Mouse (Mus musculus) heart, embryonic 15.5 days (tissue): Measurements from ENCODE around the gene Tceal3. TPM values are rescaled to one million over a fixed set of nuclear protein-coding genes. Genes with fewer than 3 reads are reported as not detected.
"Not testable (repeated sequence)": the region's sequence is repeated elsewhere in the genome, so short reads cannot be mapped to it uniquely, and the experiment has no call there.

ENCODE experiments used
- ATAC-seq: fragments of 200-750 bp; cut with Nextera tagmentation; replicated peaks from 2 replicates; pipeline ENCODE4 v1.8.0; 2017; ENCODE audit warnings: low read depth, moderate TSS enrichment; ENCODE audit not compliant: insufficient number of reproducible peaks, insufficient read depth, low FRiP score
- H3K27ac ChIP-seq: fragments of 300-500 bp; sonication (generic); 2 replicates; pipeline ENCODE4 v1.5.1; 2015; ENCODE audit warnings: mild to moderate bottlenecking, inconsistent platforms
- H3K27me3 ChIP-seq: fragments of 300-500 bp; sonication (generic); 2 replicates; pipeline ENCODE4 v1.6.1; 2015; ENCODE audit warnings: inconsistent platforms
- H3K36me3 ChIP-seq: fragments of 300-500 bp; sonication (generic); 2 replicates; pipeline ENCODE4 v1.6.1; 2015; ENCODE audit warnings: mild to moderate bottlenecking, inconsistent platforms
- H3K4me1 ChIP-seq: fragments of 300-500 bp; sonication (generic); replicated peaks from 2 replicates; pipeline ENCODE4 v1.6.1; 2015; ENCODE audit warnings: inconsistent platforms
- H3K4me2 ChIP-seq: fragments of 300-500 bp; sonication (generic); 2 replicates; pipeline ENCODE4 v1.6.1; 2015; ENCODE audit warnings: inconsistent platforms, mild to moderate bottlenecking, moderate library complexity
- H3K4me3 ChIP-seq: fragments of 300-500 bp; sonication (generic); 2 replicates; pipeline ENCODE4 v1.5.1; 2015; ENCODE audit warnings: mild to moderate bottlenecking, inconsistent platforms
- H3K9ac ChIP-seq: fragments of 300-500 bp; sonication (generic); 2 replicates; pipeline ENCODE4 v1.6.1; 2015; ENCODE audit warnings: mild to moderate bottlenecking, inconsistent platforms
- H3K9me3 ChIP-seq: fragments of 300-500 bp; sonication (generic); replicated peaks from 2 replicates; pipeline ENCODE4 v1.6.1; 2016; ENCODE audit warnings: inconsistent platforms
- WGBS: fragments of 180-500 bp; shearing (Covaris S2); methylation state at CpG from one replicate; pipeline ENCODE4 v1.1.7; 2015; ENCODE audit warnings: mixed read lengths; 5-methylcytosine and 5-hydroxymethylcytosine counted together
- polyA plus RNA-seq: library from polyadenylated mRNA; unstranded; fragments of >200 nt; fragmentation: Nextera tagmentation; extraction: Ambion mirVana; gene quantifications from 2 replicates; pipeline ENCODE4 v1.2.1, GENCODE M21; 2015

The Tceal3 gene
- polyA plus RNA-seq = 4.5 and 4.7 TPM in 2 replicates

DNA sequence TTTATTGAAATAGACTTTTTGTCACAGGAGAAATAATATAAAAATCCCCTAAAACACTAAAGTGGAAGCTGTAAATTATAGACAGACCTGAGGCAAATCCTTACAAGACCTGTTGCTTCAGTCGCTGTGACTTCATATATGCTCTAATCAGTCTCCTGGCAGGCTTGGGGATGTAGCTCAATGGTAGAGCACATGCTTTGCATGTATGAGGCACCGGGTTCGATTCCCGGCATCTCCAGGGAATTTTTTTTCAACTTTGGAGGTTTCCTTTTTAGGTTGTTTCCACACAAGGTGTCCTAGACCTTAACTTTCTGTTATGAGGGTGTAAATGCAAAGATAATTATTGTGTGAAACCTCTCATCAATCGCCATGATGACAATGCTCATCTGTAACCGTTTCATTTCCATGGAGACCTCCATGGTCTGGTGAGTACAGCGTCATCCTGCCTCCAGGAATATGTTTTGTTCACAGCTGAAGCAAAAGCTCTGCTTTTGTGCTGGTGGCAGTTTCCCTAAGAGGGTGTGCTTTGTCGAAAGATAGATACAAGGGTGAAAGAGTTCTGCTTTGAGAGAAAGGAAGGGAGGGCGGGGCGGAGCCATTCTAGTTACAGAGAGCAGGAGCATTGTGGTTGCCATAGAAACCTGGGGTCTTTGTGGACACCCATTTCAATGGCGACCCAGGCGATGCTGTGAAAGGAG lies at the start of gene Tceal3:
Gene Tceal3 (plus strand): TSS at position 644 of the 698 bp plus-strand sequence.
- Histone ChIP-seq H3K9me3 (no peaks in the 10 kb centered on the region), H3K4me2 (no peak within 1 kb of the TSS), H3K36me3 (no peaks in the 10 kb centered on the region), H3K9ac (no peak within 1 kb of the TSS), H3K27ac (no peak within 1 kb of the TSS), H3K4me1 (no peaks in the 10 kb centered on the region), H3K4me3 (no peak within 1 kb of the TSS), H3K27me3 (no peaks in the 10 kb centered on the region)
- 54% methylated on average over 12 of the region's 12 CpGs for WGBS
- no peak for ATAC-seq

GRCm38 (mm10) chrX:136543956-136544355 lies 46.7 kb upstream of the Tceal3 start, which contains the start of gene Kir3dl2:
Kir3dl2 (minus strand) TSS chrX:136544056.
- not testable (repeated sequence) for H3K36me3 ChIP-seq, H3K27me3 ChIP-seq, H3K4me3 ChIP-seq, H3K4me1 ChIP-seq, ATAC-seq, H3K9me3 ChIP-seq, H3K4me2 ChIP-seq, H3K27ac ChIP-seq, H3K9ac ChIP-seq
- 61% methylated on average over 1 of the region's 1 CpGs for WGBS

DNA sequence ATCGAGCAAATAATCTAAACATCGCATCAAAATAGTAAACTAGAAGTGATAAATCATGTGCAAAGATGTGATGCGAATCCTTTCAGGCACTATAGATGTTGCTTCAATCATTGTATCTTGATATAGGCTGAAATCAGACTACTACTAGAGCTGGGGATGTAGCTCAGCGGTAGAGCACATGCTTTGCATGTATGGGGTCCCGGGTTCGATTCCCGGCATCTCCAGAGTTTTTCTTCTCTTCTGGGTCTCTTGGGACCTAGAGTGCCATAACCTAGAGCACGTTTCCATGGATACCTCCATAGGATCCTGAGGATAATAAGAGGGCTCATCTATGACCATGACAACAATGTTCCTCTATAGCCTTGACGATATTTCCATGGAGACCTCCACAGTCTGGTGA lies 21.5 kb upstream of the Tceal3 start:
- H3K36me3 ChIP-seq, H3K9me3 ChIP-seq, H3K4me2 ChIP-seq, H3K27me3 ChIP-seq, H3K27ac ChIP-seq, H3K4me1 ChIP-seq, H3K4me3 ChIP-seq, H3K9ac ChIP-seq, ATAC-seq: not testable (repeated sequence)
- 75% methylated on average over 9 of the region's 9 CpGs for WGBS

GRCm38 (mm10) chrX:136584617-136585016 lies 6.0 kb upstream of the Tceal3 start:
- no peak for ATAC-seq

DNA sequence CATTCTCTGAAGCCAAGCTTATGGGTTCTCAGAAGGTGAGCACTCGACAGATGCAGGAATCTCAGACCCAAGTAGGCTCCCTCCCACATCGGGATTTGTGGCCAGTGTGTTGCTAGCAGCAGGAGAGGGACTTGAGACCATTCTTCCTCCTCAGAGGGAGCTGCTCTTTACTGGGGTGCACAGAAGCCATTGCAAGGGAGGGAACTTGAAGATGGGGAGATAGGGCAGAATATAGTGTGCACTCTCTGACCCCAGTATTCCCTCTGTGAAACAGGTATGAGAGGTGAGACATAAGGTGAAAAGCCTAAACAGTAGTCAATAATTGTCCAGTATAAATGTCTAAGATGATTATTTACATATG lies 235 bp downstream of the Tceal3 start:
- Histone ChIP-seq H3K9ac (no peak overlapping the region), H3K36me3 (no peaks in the 10 kb centered on the region), H3K4me2 (no peak overlapping the region), H3K4me3 (no peak overlapping the region), H3K27me3 (no peaks in the 10 kb centered on the region), H3K4me1 (no peaks in the 10 kb centered on the region), H3K27ac (no peak overlapping the region), H3K9me3 (no peaks in the 10 kb centered on the region)
- WGBS = 20% methylated on average over 2 of the region's 2 CpGs
- ATAC-seq = no peak

More at GRCm38 (mm10) chrX:136584617-136585016, 6.0 kb upstream of the Tceal3 start:
- Histone ChIP-seq H3K4me2 (no peak overlapping the region), H3K27me3 (no peaks in the 10 kb centered on the region), H3K4me1 (no peaks in the 10 kb centered on the region), H3K36me3 (no peaks in the 10 kb centered on the region), H3K27ac (no peak overlapping the region), H3K9ac (no peak overlapping the region), H3K9me3 (no peaks in the 10 kb centered on the region), H3K4me3 (no peak overlapping the region)
- WGBS = 86% methylated on average over 1 of the region's 1 CpGs

- no peak overlapping the region for H3K9ac ChIP-seq
- H3K9me3 ChIP-seq = no peaks in the 10 kb centered on the region
- H3K4me2 ChIP-seq = no peak overlapping the region
- no peak for ATAC-seq
- no peak overlapping the region for H3K4me3 ChIP-seq
- H3K36me3 ChIP-seq = no peaks in the 10 kb centered on the region
- WGBS = 11% methylated on average over 3 of the region's 3 CpGs
- no peak overlapping the region for H3K27ac ChIP-seq
- no peaks in the 10 kb centered on the region for H3K27me3 ChIP-seq
- no peaks in the 10 kb centered on the region for H3K4me1 ChIP-seq
These were observed 8.8 kb downstream of the Tceal3 start for GRCm38 (mm10) chrX:136599416-136599815.

DNA sequence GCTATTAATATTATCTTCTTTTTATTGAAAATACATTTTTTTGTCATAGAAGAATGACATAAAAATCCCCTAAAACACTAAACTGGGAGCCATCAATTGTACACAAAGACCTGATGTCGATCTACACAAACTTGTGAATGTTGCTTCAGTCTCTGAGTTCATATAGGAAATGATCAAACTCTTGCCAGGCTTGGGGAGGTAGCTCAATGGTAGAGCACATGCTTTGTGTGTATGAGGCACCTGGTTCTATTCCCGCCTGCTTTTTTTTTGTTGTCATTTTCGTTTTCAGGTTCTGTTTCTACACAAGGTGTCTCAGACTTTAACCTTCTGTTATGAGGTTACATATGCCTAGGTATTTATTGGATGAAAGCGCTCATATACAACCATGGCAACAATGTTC lies 16.3 kb downstream of the Tceal3 start:
- 75% methylated on average over 4 of the region's 4 CpGs for WGBS

DNA sequence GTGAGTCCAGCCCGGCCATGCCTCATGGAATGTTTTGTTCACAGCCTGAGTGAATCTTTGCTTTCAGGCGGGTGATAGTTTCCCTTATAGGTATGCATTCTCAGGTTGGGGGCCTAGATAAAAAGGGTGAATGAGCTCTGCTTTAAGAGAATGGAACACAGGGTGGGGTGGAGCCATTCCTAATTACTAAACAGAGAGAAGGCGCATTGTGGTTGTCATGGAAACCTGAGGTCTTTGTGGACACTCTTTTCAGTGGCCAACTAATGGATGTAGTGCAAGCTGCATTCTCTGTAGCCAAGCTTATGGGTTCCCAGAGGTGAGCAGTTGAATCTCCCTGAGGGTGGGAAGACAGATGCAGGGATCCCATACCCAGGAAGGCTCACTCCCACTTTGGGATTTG lies 16.8 kb downstream of the Tceal3 start:
- Histone ChIP-seq H3K36me3 (no peaks in the 10 kb centered on the region), H3K4me1 (no peaks in the 10 kb centered on the region), H3K9ac (no peak overlapping the region), H3K27ac (no peak overlapping the region), H3K9me3 (no peaks in the 10 kb centered on the region), H3K4me2 (no peak overlapping the region), H3K4me3 (no peak overlapping the region), H3K27me3 (0 out of 2 replicates have a peak, but pooled peaks cover 2% of the 10 kb centered on the region)
- WGBS = 72% methylated on average over 3 of the region's 3 CpGs
- no peak for ATAC-seq

More for the DNA sequence above, 16.3 kb downstream of the Tceal3 start:
- Histone ChIP-seq H3K27ac (no peak overlapping the region), H3K9ac (no peak overlapping the region), H3K4me2 (no peak overlapping the region), H3K4me3 (no peak overlapping the region), H3K27me3 (0 out of 2 replicates have a peak, but pooled peaks cover 2% of the 10 kb centered on the region), H3K4me1 (no peaks in the 10 kb centered on the region), H3K9me3 (no peaks in the 10 kb centered on the region), H3K36me3 (no peaks in the 10 kb centered on the region)
- no peak for ATAC-seq

- WGBS = 62% methylated on average over 3 of the region's 3 CpGs
These were observed 20.7 kb downstream of the Tceal3 start for GRCm38 (mm10) chrX:136611346-136611745.

GRCm38 (mm10) chrX:136615889-136616288 lies 25.2 kb downstream of the Tceal3 start:
- not testable (repeated sequence) for H3K27ac ChIP-seq, H3K9ac ChIP-seq, H3K9me3 ChIP-seq, H3K4me1 ChIP-seq, H3K36me3 ChIP-seq, H3K27me3 ChIP-seq, H3K4me3 ChIP-seq, ATAC-seq, H3K4me2 ChIP-seq
- 21% methylated on average over 3 of the region's 3 CpGs for WGBS

More at GRCm38 (mm10) chrX:136611346-136611745, 20.7 kb downstream of the Tceal3 start:
- ATAC-seq = no peak
- Histone ChIP-seq H3K9me3 (no peaks in the 10 kb centered on the region), H3K4me3 (no peak overlapping the region), H3K4me1 (no peaks in the 10 kb centered on the region), H3K27ac (no peak overlapping the region), H3K27me3 (0 out of 2 replicates have a peak, but pooled peaks cover 2% of the 10 kb centered on the region), H3K36me3 (no peaks in the 10 kb centered on the region), H3K9ac (no peak overlapping the region), H3K4me2 (no peak overlapping the region)

- Histone ChIP-seq H3K27ac (no peak overlapping the region), H3K9me3 (no peaks in the 10 kb centered on the region), H3K4me2 (no peak overlapping the region), H3K27me3 (no peaks in the 10 kb centered on the region), H3K36me3 (no peaks in the 10 kb centered on the region), H3K4me3 (no peak overlapping the region), H3K9ac (no peak overlapping the region), H3K4me1 (no peaks in the 10 kb centered on the region)
- 41% methylated on average over 9 of the region's 9 CpGs for WGBS
- ATAC-seq = no peak
These were observed 34.4 kb downstream of the Tceal3 start for GRCm38 (mm10) chrX:136624905-136625569.

GRCm38 (mm10) chrX:136625959-136626358 lies 35.3 kb downstream of the Tceal3 start:
- WGBS = 48% methylated on average over 4 of the region's 4 CpGs
- Histone ChIP-seq H3K4me3 (no peak overlapping the region), H3K27me3 (no peaks in the 10 kb centered on the region), H3K27ac (no peak overlapping the region), H3K9ac (no peak overlapping the region), H3K4me2 (no peak overlapping the region), H3K9me3 (no peaks in the 10 kb centered on the region), H3K36me3 (no peaks in the 10 kb centered on the region), H3K4me1 (no peaks in the 10 kb centered on the region)
- ATAC-seq = no peak
